Mouse (Mus musculus) telencephalon, adult 2 months (tissue): ENCODE data around the gene Pbx2.
"Not testable (repeated sequence)": the region's sequence is repeated elsewhere in the genome, so short reads cannot be mapped to it uniquely, and the experiment has no call there.

Source experiments
- DNase-seq: peaks from one replicate; pipeline ENCODE4 v3.0.0-alpha.2; 2011; ENCODE audit warnings: low read depth, low spot score

Pbx2 gene

DNA sequence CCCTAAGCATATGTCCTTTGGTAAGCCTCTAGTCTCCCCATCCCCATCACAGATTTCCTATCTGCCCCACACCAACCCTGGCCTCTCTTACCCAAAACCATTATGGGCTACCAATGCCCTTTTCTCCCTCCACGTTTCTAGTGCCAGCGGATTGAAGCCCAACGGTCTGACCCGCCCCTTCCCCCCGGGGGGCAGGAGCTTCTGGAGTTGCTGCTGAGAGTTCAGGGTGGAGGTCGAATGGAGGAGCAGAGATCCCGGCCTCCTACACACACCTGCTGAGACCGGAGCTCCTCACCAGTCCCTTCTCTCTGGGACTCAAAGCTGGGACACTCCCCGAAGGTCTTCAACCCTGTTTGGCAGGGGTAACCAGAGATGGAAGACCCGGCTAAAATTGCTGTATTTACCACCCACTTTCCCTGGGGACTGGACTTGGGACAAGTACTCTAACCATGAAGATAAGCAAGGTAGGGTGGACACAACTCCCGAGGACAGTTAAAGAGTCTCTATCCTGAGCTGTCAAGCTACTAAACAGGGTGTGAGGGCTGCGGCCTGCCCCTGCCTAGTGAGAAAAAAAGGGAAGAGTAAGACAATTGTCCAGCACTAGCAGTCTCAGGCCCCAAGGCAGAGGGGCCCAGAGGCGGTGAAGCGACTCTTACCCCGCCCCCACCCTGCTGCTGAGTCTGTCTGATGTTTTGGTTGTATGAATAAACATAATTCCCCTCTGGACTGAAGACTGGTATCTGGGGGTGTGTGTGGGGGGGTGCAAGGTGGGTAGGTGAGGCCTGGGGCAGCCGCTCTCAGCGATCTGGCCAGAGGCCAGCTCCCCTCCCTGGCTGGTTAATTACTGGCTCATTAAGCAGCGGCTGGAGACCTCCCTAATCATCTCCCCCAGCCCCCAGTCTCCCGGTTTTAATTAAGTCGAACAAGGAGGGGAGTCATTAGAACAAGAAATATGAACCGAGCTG, at the start of gene Pbx2:
TSS of gene Pbx2 (plus strand) at position 238 of the 965 bp plus-strand sequence.
- no peak for DNase-seq

DNA sequence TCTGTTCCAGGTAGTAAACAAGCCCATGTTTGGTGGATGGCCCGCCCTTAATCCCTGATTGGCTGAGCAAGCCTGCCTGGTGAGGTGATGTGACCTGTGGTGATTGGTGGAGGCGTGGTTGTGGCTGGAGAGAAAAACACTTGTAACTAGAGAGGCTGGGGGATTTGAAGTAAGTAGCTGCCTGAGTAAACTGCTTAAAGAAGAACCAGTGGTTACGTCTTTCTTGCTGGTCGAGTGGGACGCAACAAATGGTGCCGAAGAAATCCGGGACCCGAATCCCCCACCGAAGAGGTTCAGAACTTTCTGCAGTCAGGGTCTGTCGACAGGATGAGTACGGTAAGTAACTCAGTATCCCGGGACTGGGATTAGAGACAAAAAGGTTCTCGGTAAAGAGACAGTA, 47.5 kb upstream of the Pbx2 start:
- DNase-seq, result not testable (repeated sequence)

DNA sequence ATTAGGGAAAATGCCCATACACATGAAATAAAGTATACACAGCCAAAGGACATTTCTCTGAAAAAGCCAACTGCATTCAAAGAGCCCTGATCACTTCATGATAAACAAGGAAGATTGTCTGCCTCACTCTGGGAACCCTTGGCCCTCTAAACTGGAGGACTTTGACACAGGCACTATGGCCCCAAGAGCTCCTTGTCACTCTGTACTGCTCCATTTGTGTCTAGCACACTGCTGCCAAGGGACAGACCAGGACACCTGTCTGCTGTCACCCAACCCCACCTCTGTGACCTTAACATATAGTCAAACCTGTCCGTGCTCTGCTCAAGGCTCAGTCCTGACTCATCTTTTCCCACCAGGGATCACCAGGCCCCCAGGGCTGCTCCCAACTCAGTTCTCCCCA, 44.3 kb upstream of the Pbx2 start:
- no peak for DNase-seq

DNA sequence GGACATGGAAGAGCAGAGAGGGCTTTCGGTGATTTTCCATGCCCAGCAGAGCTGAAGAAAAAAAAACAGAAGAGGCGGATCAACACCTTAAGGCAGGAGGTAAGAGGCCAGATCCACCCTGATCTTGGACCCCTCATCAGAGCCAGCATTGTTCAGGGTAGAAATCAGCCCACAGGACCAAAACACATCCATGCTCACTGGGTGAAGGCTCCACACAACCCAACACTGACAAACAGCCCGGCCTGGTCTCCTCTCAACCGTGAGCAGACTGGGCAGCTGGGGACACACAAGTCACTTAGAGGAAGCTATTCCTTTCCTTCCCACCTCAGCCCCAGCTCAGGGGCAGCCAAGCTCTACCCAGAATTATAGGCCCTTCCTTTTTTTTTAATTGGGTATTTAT, 43.5 kb upstream of the Pbx2 start:
- no peak for DNase-seq

DNA sequence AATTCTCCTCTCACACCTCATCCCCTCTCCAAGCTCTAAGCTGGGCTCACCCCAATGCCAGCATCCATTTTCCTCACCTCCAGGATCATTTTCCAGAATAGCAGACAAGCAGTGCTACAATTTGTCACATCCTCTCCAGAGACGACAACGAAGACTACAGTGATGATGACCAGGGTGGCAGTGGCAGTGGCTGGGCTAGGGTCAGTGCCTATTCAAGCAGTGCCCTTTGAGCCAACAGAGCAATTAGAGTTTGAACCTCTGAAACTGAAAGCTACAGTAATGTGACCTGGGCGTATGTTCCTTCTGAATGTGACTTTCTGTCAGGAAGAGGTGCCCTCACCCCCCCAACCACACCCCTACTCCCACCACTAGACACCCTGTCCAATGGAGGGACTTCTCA, 41.9 kb upstream of the Pbx2 start:
- DNase-seq, result no peak

DNA sequence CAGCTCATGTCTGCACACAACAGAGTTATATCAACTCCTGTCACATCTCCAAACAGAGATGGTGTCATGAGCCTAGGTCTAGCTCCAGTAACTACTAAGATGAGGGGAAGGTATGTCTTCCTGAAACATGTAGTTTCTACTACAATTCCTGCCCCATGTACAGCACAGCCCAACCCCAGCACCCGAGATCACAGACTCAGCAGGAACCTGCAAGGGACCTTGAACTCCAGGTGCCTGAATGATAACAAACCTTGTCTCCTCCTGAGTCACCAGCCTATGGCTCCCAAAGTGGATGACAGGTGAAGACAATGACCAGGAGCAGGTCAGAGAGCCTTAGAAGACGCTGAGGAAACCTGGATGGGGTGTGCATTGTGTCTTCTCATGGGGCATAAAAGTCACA, 41.2 kb upstream of the Pbx2 start:
- DNase-seq, result no peak

DNA sequence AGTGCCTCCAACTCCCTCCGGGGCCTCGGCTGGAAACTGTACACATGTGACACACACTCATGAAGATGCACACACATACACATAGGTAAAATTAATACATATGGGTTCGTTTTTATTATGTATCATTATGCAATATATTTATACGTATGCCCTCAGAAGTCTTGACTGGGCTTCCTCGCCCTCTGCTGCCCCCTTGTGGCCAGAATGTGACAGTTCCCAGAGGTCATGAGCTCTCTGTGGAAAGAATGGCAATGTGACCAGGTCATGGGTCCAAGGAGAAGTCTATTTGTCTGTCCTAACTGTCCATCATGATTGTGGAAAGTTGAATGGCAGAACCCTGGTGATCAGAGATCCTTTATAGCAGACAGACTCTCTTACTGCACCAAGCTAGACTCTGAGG, 35.6 kb upstream of the Pbx2 start:
- DNase-seq, result no peak

DNA sequence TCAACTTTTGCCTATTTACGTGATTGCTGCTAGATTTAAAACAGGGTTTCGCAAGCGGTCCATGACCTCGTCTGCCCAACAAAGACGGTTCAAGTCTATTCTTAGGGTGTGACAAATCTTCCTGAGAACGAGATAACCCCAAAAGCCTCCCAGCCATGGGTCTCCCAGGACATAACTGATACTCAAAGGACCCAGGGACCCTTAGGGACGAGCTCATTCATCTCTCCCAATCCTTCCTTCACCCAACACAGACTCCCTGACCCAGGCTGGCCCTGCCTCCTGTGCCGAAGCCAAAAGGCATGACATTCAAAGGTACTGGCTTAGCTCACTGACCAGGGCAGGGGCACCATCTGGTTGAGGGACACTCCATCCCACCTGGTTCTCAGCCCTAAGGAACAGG, 34.7 kb upstream of the Pbx2 start:
- no peak for DNase-seq

DNA sequence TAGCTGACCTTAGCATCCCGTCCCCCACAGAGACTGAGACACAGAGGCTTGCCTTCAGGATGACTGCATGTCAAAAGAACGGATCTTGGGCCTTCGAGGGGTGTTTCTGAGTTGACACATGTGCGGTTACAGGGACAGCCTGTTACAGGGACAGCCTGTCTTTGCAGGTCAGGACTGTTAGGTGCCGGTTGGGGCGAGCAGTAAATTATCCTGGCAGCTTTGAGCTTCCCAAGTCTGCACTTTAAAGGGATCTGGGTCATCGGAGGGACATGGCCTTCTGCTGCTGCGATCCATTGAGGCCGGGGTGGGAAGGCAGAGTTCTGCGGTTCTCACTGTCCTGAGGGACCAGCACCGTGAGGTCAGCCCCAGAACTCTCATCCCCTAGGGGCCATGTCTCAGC, 33.7 kb upstream of the Pbx2 start:
- no peak for DNase-seq

DNA sequence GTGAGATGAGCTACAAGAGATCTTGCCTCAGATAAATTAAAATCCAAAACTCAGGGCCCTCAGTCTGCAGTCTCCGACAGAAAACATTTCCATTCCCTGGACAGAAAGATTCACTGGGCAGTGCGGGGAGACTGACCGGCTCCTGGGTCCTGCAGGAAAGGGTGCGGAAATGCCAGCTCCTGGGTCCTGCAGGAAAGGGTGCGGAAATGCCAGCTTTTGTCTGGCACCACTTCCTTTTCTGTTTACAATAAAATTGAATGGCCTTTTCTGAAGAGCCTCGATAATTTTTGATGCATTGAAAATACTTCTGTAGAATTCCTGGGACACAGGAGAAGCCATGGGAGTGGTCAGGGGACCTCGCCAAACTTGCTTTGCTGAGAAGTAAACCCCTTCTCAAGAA, 31.9 kb upstream of the Pbx2 start:
- no peak for DNase-seq

DNA sequence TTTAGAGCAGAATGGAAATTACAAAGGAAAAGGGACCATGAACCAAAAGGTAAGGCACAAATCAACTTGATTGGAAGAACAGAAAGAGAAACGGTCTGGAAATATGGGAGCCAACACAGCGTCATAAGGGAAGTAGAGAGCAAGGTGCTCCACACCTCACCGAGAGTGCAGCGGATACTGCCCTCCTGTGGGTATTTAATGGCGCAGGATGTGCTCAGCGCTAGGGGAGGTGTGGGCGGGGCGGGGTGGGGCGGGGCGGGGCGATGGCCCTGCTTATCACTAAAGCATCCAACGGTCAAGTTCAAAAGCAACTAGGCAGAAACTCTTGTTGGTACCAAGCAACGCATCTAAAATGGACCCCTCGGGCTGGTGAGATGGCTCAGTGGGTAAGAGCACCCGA, 31.2 kb upstream of the Pbx2 start:
- DNase-seq, result no peak

DNA sequence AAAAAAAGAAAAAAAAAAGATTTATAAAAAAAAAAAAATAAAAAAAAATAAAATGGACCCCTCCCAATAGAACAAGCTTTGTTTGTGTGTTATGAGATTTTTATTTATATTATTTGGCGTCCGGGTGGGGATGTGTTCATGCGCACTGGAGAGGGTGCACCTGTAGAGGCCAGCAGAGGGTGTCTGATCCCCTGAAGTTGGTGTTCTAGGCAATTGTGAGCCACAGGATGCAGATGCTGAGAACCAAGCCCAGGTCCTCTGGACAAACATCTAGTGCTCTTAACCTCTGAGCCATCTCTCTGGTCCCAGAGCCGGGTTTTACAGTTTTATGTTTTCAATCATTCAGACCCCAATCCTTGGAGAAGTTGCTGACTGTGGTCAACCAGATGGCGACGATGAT, 30.6 kb upstream of the Pbx2 start:
- no peak for DNase-seq

DNA sequence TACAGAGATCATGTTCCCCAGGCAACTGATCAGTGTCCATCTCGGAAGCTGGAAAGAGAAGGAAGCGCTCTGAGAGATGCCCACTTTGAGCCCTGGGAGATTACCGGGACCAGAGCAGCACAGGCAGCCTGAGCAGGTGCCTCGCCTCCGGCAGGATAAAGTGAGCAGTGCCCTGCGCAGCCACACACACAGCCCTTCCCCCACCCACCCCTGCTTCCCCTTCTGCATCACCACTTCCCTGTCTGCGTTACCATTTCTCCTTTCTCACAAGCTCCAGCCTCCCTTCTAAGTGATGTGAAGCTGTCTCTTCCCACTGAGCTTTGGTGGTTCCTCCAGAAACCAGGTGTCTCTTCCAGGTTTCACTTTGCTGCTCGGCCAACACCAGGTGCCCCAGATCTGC, 29.9 kb upstream of the Pbx2 start:
- no peak for DNase-seq

DNA sequence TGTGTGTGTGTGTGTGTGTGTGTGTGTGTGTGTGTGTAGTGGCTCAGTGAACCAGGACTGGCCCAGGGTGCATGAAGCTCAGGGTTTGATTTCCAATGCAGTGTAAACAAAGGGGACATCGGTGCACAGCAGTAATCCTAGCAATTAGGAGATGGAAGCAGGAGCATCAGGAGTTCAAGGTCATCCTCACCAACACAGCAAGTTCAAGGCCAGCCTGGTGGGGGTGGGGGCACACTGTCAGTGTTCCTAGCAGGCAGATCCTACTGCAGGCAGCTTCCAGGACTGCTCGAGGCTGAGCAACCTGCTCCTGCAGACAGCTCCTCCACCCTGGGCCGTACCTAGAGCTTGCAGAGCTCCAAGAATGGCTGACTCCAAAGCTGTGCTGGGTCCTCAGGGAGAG, 28.5 kb upstream of the Pbx2 start:
- DNase-seq, result no peak

DNA sequence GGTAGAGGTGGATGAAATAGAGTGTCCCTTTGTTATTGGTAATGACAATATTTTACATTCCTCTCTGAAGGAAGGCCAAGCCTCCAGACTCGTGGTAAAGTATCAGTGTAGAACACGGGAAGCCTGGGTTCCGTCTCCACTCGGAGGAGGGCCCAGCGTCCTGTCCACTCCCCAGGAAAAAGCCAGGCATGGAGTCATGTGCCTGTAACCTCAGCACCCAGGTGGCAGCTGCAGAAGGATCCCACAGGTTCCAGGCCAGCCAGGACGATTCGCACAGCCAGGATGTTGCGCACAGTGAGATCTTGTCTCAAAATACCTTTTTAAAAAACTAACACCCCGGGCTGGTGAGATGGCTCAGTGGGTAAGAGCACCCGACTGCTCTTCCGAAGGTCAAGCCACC, 27.7 kb upstream of the Pbx2 start:
- DNase-seq, result no peak

DNA sequence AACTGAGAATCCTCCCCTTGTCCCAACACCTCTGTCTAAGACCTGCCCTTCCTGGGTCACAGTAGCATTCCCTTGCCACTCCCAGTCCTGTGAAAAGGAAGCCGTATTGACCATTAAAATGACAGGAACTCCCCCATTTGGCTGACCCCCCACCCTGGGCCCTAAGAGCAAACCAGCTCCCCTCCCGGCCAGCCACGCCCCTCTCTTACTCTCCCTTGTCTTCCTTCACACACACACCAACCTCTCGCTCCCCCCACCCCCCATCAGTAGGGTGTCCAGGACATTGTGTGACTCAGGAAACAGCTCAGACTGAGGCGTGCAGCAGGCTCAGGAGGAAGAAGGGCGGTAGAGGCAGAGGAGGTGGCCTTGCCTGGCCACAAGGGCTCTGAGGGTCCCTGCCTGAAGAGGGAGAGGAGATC, 27.1 kb upstream of the Pbx2 start, which contains the start of gene Notch4:
TSS of gene Notch4 (plus strand) at position 266 of the 419 bp plus-strand sequence.
- no peak for DNase-seq

DNA sequence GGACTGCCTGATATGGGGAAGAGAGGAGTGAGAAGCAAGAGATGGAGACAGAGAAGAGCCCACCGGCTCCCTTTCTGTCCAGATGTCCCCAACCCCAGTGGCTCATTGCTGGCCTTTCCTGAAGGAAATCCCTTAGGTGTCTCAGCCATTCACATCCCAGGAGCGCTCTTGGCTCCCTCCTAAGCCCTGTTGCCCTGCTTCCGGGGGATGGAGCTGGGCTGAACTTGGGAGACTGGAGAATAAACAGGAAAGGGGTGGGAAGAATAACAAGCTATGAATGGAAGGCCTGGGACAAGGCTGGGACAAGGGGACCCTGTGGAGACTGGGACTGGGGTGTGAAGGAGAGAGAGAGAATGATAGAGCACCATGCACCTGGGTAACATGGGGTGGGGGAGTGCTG, 26.3 kb upstream of the Pbx2 start:
- DNase-seq, result no peak

DNA sequence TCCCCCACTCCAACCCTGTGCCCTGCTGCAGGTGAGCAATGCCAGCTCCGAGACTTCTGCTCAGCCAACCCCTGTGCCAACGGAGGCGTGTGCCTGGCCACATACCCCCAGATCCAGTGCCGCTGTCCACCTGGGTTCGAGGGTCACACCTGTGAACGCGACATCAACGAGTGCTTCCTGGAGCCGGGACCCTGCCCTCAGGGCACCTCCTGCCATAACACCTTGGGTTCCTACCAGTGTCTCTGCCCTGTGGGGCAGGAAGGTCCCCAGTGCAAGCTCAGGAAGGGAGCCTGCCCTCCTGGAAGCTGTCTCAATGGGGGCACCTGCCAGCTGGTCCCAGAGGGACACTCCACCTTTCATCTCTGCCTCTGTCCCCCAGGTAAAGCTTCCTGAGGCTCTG, 23.8 kb upstream of the Pbx2 start:
- no peak for DNase-seq

DNA sequence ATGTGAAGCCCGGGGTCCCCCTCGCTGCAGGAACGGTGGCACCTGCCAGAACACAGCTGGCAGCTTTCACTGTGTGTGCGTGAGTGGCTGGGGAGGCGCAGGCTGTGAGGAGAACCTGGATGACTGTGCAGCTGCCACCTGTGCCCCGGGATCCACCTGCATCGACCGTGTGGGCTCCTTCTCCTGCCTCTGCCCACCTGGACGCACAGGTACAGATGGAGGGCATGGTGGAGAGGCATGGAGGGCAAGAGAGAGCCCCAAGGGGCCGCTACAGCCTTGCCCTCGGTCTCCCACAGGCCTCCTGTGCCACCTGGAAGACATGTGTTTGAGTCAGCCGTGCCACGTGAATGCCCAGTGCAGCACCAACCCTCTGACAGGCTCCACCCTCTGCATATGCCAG, 22.6 kb upstream of the Pbx2 start:
- no peak for DNase-seq

DNA sequence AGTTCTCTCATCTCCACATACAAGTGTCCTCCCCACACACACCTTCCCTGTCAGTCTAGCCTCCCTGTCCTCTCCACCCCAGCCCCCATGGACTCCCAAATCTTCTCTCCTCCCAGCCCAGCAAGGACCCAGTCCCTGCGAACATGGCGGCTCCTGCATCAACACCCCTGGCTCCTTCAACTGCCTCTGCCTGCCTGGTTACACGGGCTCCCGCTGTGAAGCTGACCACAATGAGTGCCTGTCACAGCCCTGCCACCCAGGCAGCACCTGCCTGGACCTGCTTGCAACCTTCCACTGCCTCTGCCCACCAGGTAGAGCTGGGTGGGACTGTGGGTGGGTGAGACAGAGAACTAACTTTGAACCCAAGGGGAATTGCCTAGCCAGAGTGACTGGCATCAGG, 21.1 kb upstream of the Pbx2 start:
- DNase-seq, result no peak

DNA sequence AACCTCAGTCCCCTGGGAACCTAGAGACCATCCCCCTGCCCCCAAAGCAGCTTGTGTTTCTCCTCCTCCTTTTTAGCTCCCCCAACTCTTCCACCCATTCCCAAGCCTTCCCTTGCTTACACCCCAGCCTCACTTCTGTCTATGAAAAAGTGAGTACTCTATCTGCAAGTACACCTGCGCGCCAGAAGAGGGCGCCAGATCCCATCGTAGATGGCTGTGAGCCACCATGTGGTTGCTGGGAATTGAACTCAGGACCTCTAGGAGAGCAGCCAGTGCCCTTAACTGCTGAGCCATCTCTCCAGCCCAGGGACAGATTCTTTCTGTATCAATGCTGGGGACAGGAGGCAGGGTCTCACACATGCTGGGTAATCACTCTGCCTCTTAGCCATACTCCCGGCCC, 19.2 kb upstream of the Pbx2 start:
- DNase-seq, result no peak

DNA sequence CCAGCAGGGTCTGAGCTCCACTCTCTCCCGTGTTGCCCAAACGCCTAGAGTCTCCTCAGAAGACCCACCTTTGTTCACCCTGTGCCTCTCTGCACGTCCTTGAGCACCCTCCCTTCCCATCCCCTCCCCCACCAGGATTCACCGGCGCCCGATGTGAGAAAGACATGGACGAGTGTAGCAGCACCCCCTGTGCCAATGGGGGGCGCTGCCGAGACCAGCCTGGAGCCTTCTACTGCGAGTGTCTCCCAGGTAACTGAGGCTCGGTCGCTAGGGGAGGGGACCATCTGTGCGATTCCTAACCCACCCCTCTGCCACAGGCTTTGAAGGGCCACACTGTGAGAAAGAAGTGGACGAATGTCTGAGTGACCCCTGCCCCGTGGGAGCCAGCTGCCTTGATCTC, 18.7 kb upstream of the Pbx2 start:
- DNase-seq, result no peak

DNA sequence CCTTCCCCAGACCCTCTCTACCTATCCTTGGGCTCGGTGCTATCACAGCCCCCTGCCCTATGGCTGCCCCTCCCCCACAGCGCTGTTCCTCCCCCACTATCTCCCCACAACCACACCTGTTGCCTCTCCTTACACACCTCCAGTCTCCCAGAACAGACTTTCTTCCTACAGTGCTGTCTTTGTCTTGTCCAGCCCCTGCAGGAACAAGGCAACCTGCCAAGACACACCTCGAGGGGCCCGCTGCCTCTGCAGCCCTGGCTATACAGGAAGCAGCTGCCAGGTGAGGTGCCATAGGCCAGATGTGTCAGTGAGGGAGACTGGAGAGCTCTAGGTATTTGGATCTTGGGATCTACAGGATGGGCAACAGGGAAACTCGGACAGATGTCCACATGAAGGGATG, 14.5 kb upstream of the Pbx2 start:
- no peak for DNase-seq

DNA sequence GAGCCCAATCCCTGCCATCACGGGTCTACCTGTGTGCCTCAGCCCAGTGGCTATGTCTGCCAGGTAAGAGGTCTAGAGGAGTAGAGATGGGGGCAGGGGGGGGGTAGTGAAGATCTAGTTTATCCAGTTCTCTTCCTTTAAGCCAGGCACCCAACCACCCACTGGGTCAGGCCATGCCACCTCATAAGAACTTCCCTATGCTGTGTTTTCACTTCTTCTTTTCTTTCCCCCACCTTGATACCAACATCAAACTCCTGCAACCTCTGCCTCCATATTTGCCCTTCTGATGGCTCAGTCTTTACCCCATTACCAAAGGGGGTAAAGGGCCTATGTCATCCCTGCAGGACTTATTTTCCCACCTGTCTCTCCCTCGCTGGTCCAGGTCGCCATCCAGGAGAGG, 13.0 kb upstream of the Pbx2 start:
- no peak for DNase-seq
